Mouse (Mus musculus): ENCODE measurements at regions not wholly inside any gene's neighbourhood (a gene's known extent, or its start where the extent isn't known, plus 50 kb on each side); places are given as distances from the start of the nearest gene placed in this dataset.

- DNase-seq = peak; percentile 72
Measured at GRCm38 (mm10) chr1:67640353-67640752, 517.5 kb downstream of the Cps1 start.

- DNase-seq = peak; percentile 7
Measured at GRCm38 (mm10) chr1:67640766-67641165, 517.9 kb downstream of the Cps1 start.

- DNase-seq = peak; percentile 7
Measured at GRCm38 (mm10) chr1:67643627-67644026, 520.8 kb downstream of the Cps1 start.

Data from embryo, embryonic 11 days (tissue).